Mouse (Mus musculus): ENCODE results near the gene Prkce. TPM values are rescaled to one million over a fixed set of nuclear protein-coding genes. Genes with fewer than 3 reads are reported as not detected.

Gene Prkce
- polyA plus RNA-seq, 1 experiment, result 3.3 TPM

DNA sequence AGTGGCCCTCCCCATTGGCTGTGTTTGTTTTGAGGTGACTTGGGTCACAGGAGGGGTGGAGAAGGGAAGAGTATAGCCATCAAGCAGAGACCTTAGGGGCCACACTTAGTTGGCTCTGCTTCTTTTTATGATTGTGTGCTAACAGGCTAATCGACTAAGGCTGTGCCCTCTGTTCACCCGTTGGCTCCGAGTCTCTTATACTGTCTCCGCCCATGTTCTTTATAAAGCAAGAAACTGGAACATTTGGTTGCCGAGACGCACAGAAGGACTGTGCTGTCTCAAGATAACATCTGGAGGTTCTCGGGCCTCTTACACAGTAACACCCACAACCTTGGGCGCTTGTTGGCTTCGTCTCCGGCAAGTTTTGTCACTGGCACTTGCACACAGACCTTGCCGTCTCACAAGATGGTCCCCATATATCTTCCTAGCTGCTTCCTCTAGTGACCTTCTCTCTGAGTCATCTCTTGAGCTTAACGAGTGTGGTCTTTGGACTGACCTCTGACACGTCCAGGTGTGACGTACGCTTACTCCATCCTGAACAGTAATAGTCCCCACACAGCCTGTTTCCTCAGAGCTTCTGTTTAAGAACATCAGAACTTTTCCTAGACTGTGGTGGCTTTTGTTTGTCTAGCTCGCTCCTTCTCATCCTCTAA, 406.1 kb downstream of the Prkce start:
- H3K27me3 ChIP-seq (ENCODE audit: control insufficient read depth, insufficient read depth, low read length), result no peaks in the 10 kb centered on the region
- peak overlapping the region; percentile 81 for H3K27ac ChIP-seq (ENCODE audit: insufficient read depth, low read depth, low read length)
- H3K4me3 ChIP-seq (ENCODE audit: low read depth, low read length), result peak overlapping the region; percentile 22; the same call in 1 of the 2 replicates
- TF ChIP-seq CTCF (IDR thresholded peaks at IDR 0.05; ENCODE audit: extremely low read depth, insufficient read length, insufficient replicate concordance, low read depth, low read length) (no peak), POLR2A (IDR thresholded peaks at IDR 0.05; ENCODE audit: low read depth, low read length) (no peak)
- peaks cover 9% of the 10 kb centered on the region; the same call in 1 of the 2 replicates for H3K4me1 ChIP-seq (ENCODE audit: control insufficient read depth, insufficient read depth, insufficient read length, low read length)
- H3K36me3 ChIP-seq (ENCODE audit: control insufficient read depth, insufficient read depth, low read length), result no peaks in the 10 kb centered on the region
- WGBS, result 44% methylated on average over 16 of the region's 16 CpGs

GRCm38 (mm10) chr17:86580724-86581123, 413.1 kb downstream of the Prkce start:
- H3K4me3 ChIP-seq (ENCODE audit: low read depth, low read length), result no peak overlapping the region
- no peaks in the 10 kb centered on the region for H3K4me1 ChIP-seq (ENCODE audit: control insufficient read depth, insufficient read depth, insufficient read length, low read length)
- TF ChIP-seq POLR2A (IDR thresholded peaks at IDR 0.05; ENCODE audit: low read depth, low read length), result no peak
- TF ChIP-seq CTCF (IDR thresholded peaks at IDR 0.05; ENCODE audit: extremely low read depth, insufficient read length, insufficient replicate concordance, low read depth, low read length), result no peak
- H3K27ac ChIP-seq (ENCODE audit: insufficient read depth, low read depth, low read length), result no peak overlapping the region
- no peaks in the 10 kb centered on the region for H3K27me3 ChIP-seq (ENCODE audit: control insufficient read depth, insufficient read depth, low read length)
- no peaks in the 10 kb centered on the region for H3K36me3 ChIP-seq (ENCODE audit: control insufficient read depth, insufficient read depth, low read length)
- WGBS, result 82% methylated on average over 6 of the region's 6 CpGs

DNA sequence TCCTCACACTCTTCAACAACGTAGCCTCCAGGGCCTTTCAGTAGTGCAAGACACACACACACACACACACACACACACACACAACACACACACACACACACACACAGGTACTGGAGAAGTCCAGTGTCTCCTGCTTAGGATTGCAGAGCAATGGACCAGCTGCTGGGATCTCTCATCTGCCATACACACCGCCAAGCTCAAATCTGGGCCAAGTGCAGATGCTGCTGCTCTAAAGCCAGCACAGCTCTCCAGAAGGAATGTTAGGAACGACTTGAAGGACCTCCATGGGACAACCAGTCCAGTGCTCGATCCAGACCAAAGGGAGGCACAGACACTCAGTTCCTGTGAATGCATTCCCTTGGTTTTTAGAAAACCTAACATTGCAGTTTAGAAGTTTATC, 414.8 kb downstream of the Prkce start:
- TF ChIP-seq POLR2A (IDR thresholded peaks at IDR 0.05; ENCODE audit: low read depth, low read length) (no peak), CTCF (IDR thresholded peaks at IDR 0.05; ENCODE audit: extremely low read depth, insufficient read length, insufficient replicate concordance, low read depth, low read length) (no peak)
- H3K4me3 ChIP-seq (ENCODE audit: low read depth, low read length), result no peak overlapping the region
- no peak overlapping the region for H3K27ac ChIP-seq (ENCODE audit: insufficient read depth, low read depth, low read length)
- no peaks in the 10 kb centered on the region for H3K4me1 ChIP-seq (ENCODE audit: control insufficient read depth, insufficient read depth, insufficient read length, low read length)
- H3K36me3 ChIP-seq (ENCODE audit: control insufficient read depth, insufficient read depth, low read length), result no peaks in the 10 kb centered on the region
- 69% methylated on average over 4 of the region's 4 CpGs for WGBS
- H3K27me3 ChIP-seq (ENCODE audit: control insufficient read depth, insufficient read depth, low read length), result no peaks in the 10 kb centered on the region

DNA sequence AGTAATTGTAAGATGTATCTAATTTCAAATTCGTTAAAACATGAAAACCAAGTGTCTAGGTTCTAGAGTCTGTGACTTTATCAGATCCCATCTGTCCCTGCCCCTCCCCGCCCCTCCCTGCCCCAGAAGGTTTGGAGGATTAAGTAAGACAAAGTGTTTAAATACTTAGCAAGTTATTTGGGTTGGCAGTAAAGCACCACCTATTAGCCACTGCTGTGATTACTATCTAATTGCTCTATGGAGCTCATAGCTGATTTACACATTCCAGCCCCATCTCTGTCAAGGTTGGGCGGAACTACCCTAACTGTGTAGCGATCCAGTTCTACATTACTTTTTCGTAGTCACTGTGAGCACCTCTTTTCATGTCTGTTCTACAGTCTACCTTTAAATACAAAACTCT, 418.9 kb downstream of the Prkce start:
- WGBS, result 76% methylated on average over 5 of the region's 5 CpGs
- Histone ChIP-seq H3K36me3 (ENCODE audit: control insufficient read depth, insufficient read depth, low read length) (no peaks in the 10 kb centered on the region), H3K27ac (ENCODE audit: insufficient read depth, low read depth, low read length) (no peak overlapping the region), H3K4me1 (ENCODE audit: control insufficient read depth, insufficient read depth, insufficient read length, low read length) (no peaks in the 10 kb centered on the region), H3K4me3 (ENCODE audit: low read depth, low read length) (no peak overlapping the region), H3K27me3 (ENCODE audit: control insufficient read depth, insufficient read depth, low read length) (no peaks in the 10 kb centered on the region)
- TF ChIP-seq CTCF (IDR thresholded peaks at IDR 0.05; ENCODE audit: extremely low read depth, insufficient read length, insufficient replicate concordance, low read depth, low read length) (no peak), POLR2A (IDR thresholded peaks at IDR 0.05; ENCODE audit: low read depth, low read length) (no peak)

- no peaks in the 10 kb centered on the region for H3K4me1 ChIP-seq (ENCODE audit: control insufficient read depth, insufficient read depth, insufficient read length, low read length)
- no peak overlapping the region for H3K4me3 ChIP-seq (ENCODE audit: low read depth, low read length)
- no peaks in the 10 kb centered on the region for H3K36me3 ChIP-seq (ENCODE audit: control insufficient read depth, insufficient read depth, low read length)
- TF ChIP-seq POLR2A (IDR thresholded peaks at IDR 0.05; ENCODE audit: low read depth, low read length) (no peak), CTCF (IDR thresholded peaks at IDR 0.05; ENCODE audit: extremely low read depth, insufficient read length, insufficient replicate concordance, low read depth, low read length) (no peak)
- no peaks in the 10 kb centered on the region for H3K27me3 ChIP-seq (ENCODE audit: control insufficient read depth, insufficient read depth, low read length)
- no peak overlapping the region for H3K27ac ChIP-seq (ENCODE audit: insufficient read depth, low read depth, low read length)
- WGBS, result 60% methylated on average over 5 of the region's 5 CpGs
Measured at GRCm38 (mm10) chr17:86588704-86589449, 421.3 kb downstream of the Prkce start.

DNA sequence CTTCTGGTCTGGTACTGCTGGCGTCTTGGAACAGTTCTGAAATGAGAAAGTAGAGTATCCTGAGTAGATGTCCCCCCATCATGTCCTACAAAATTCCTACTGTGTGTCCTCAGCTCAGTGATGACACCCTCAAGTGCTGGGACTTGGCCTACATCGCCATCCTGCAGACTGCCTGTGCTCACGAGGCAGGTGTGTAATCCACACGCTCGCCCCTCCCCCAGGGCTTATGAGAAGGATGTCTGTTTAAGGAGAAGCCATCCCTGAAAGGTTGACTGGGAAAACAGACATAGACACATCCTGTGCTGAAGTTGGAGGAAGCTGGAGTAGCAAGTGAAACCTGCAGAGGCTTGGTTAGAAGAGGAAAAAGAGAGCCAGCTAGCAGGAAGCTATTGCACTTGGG, 422.1 kb downstream of the Prkce start:
- WGBS, result 90% methylated on average over 5 of the region's 5 CpGs
- no peak overlapping the region for H3K4me3 ChIP-seq (ENCODE audit: low read depth, low read length)
- H3K4me1 ChIP-seq (ENCODE audit: control insufficient read depth, insufficient read depth, insufficient read length, low read length), result no peaks in the 10 kb centered on the region
- no peak overlapping the region for H3K27ac ChIP-seq (ENCODE audit: insufficient read depth, low read depth, low read length)
- no peaks in the 10 kb centered on the region for H3K27me3 ChIP-seq (ENCODE audit: control insufficient read depth, insufficient read depth, low read length)
- no peaks in the 10 kb centered on the region for H3K36me3 ChIP-seq (ENCODE audit: control insufficient read depth, insufficient read depth, low read length)
- TF ChIP-seq CTCF (IDR thresholded peaks at IDR 0.05; ENCODE audit: extremely low read depth, insufficient read length, insufficient replicate concordance, low read depth, low read length) (no peak), POLR2A (IDR thresholded peaks at IDR 0.05; ENCODE audit: low read depth, low read length) (no peak)

- Histone ChIP-seq H3K27ac (ENCODE audit: insufficient read depth, low read depth, low read length) (no peak overlapping the region), H3K36me3 (ENCODE audit: control insufficient read depth, insufficient read depth, low read length) (no peaks in the 10 kb centered on the region), H3K4me3 (ENCODE audit: low read depth, low read length) (no peak overlapping the region), H3K4me1 (ENCODE audit: control insufficient read depth, insufficient read depth, insufficient read length, low read length) (no peaks in the 10 kb centered on the region), H3K27me3 (ENCODE audit: control insufficient read depth, insufficient read depth, low read length) (no peaks in the 10 kb centered on the region)
- TF ChIP-seq POLR2A (IDR thresholded peaks at IDR 0.05; ENCODE audit: low read depth, low read length), result no peak
- TF ChIP-seq CTCF (IDR thresholded peaks at IDR 0.05; ENCODE audit: extremely low read depth, insufficient read length, insufficient replicate concordance, low read depth, low read length), result no peak
- WGBS, result 87% methylated on average over 10 of the region's 10 CpGs
Measured at GRCm38 (mm10) chr17:86591241-86591640, 423.7 kb downstream of the Prkce start.

All from small intestine, adult 2 months (tissue).